Mouse (Mus musculus): ENCODE measurements around the gene Map4k4.

DNA sequence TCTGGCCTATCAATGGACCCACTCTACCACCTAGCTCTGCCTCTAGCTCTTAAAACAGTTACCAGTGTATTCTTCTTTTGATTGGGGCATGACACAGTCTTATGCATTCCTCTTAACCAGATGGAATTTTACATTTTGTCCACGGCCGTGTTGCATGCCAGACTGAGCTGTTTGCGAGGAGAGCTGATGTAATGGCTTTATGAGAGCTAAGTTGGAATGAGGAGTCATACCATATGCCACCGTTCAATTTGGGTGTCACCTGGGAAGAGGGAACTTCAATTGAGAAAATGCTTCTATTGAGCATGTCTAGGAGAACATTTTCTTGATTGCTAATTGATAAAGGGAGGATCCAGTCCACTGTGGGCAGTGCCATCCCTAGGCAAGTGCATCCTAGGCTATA lies 18.2 kb upstream of the Map4k4 start:
- TF ChIP-seq POLR2A (IDR thresholded peaks at IDR 0.05; ENCODE audit: borderline replicate concordance, low read depth, low read length) (no peak), CTCF (IDR thresholded peaks at IDR 0.05; ENCODE audit: low read depth, low read length) (no peak)
